Mouse (Mus musculus): Measurements from ENCODE around the gene Trim17. TPM values are rescaled to one million over a fixed set of nuclear protein-coding genes. Genes with fewer than 3 reads are reported as not detected.

The Trim17 gene
- total and polyA plus RNA-seq, 3 experiments: 0.50 to 0.82 TPM; not detected in 1

DNA sequence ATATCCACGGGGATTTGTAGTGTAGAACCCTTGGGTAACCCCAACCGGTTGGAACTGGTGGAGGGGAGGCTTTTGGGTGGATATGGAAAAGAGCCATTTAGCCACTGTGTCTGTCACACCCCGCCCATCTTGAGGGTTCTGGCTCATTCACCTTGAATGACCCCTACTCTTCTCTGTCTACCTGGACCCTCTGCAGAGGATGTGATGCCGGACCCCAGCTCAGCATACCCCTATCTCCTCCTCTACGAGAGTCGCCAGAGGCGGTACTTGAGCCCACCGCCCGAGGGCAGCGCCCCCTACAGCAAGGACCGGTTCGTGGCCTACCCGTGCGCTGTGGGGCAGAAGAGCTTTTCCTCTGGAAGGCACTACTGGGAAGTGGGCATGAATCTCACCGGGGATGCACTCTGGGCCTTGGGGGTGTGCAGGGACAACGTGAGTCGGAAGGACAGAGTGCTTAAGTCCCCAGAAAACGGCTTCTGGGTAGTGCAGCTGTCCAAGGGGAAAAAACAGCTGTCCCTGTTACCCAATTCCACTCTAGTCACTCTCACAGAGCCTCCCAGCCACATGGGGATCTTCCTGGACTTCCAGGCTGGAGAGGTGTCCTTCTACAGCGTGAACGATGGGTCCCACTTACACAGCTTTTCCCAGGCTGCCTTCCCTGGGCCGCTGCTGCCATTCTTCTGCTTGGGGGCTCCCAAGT lies 16.5 kb downstream of the Trim17 start:
- DNase-seq (ENCODE audit: low read depth, low spot score): no peak
- peaks cover 0 to 24% of the 10 kb centered on the region in 2 experiments; a peak in 3 of 4 replicates for H3K4me1 ChIP-seq (ENCODE audit: control insufficient read depth in 1 of 2, insufficient read depth in 2 of 2, low read length in 2 of 2)
- H3K4me3 ChIP-seq (ENCODE audit: control insufficient read depth in 1 of 2, insufficient read depth in 1 of 2, low read depth in 2 of 2, low read length in 2 of 2): no peak overlapping the region
- H3K36me3 ChIP-seq (ENCODE audit: control insufficient read depth in 1 of 2, insufficient read depth in 2 of 2, low read length in 2 of 2): peaks cover 0 to 13% of the 10 kb centered on the region in 2 experiments; a peak in 3 of 4 replicates
- peaks cover 11% of the 10 kb centered on the region for H3K79me2 ChIP-seq (ENCODE audit: control insufficient read depth, insufficient read depth, low read length, poor library complexity)
- H3K9ac ChIP-seq (ENCODE audit: control insufficient read depth, low read depth, low read length, poor library complexity, severe bottlenecking): no peak overlapping the region
- H3K27me3 ChIP-seq (ENCODE audit: control insufficient read depth in 1 of 2, insufficient read depth in 2 of 2, low read length in 2 of 2): no peaks in the 10 kb centered on the region
- H3K27ac ChIP-seq (ENCODE audit: control insufficient read depth, low read depth, low read length): no peak overlapping the region
- H3K9me3 ChIP-seq (replicated peaks; ENCODE audit: insufficient read depth, low read length): no peaks in the 10 kb centered on the region
- TF ChIP-seq USF2 (IDR thresholded peaks at IDR 0.05; ENCODE audit: borderline replicate concordance in 1 of 2, insufficient read depth in 1 of 2, low read depth in 1 of 2, low read length in 2 of 2): no peak
- no peak for TF ChIP-seq ETS1 (IDR thresholded peaks at IDR 0.05; ENCODE audit: low read depth, low read length)
- TF ChIP-seq CTCF (IDR thresholded peaks at IDR 0.05 in 2 of 3, conservative IDR thresholded peaks at IDR 0.05 in 1 of 3; ENCODE audit: control insufficient read depth in 1 of 3, insufficient read depth in 1 of 3, low read depth in 2 of 3, low read length in 3 of 3, poor library complexity in 1 of 3, severe bottlenecking in 1 of 3): peak; percentile 20 to 54 (median 33); a peak in 4 of 6 replicates

DNA sequence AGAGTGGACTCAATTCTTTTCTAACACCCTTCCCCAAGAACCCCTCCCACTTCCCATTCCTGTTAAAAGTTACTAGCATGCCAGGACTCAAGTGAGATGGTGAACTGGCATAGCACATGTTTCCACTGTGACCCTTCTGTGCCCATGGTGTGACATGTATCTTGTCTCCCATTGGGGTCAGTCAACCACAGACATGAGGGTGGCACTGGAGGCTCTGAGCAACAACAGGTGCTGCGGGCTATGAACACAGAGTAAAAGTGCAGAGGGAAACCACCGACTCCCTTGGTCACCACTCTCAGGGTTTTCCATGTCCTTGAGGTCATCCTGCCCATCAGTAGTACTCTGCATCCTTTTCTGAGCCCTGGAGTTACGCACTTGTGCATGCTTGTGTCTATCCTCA lies 17.3 kb downstream of the Trim17 start:
- TF ChIP-seq HCFC1 (IDR thresholded peaks at IDR 0.05; ENCODE audit: low read depth, low read length) (no peak), MEF2A (IDR thresholded peaks at IDR 0.05; ENCODE audit: extremely low read depth, insufficient replicate concordance, low read depth, low read length, poor library complexity, severe bottlenecking) (no peak)
- H3K4me3 ChIP-seq (ENCODE audit: control insufficient read depth in 1 of 2, insufficient read depth in 1 of 2, low read depth in 2 of 2, low read length in 2 of 2): no peak overlapping the region
- no peak overlapping the region for H3K9ac ChIP-seq (ENCODE audit: control insufficient read depth, low read depth, low read length, poor library complexity, severe bottlenecking)
- H3K36me3 ChIP-seq (ENCODE audit: control insufficient read depth in 1 of 2, insufficient read depth in 2 of 2, low read length in 2 of 2): peaks cover 0 to 16% of the 10 kb centered on the region in 2 experiments; a peak in 3 of 4 replicates
- peaks cover 4 to 24% of the 10 kb centered on the region in 2 experiments; a peak in 3 of 4 replicates for H3K4me1 ChIP-seq (ENCODE audit: control insufficient read depth in 1 of 2, insufficient read depth in 2 of 2, low read length in 2 of 2)
- H3K79me2 ChIP-seq (ENCODE audit: control insufficient read depth, insufficient read depth, low read length, poor library complexity): peaks cover 11% of the 10 kb centered on the region
- H3K9me3 ChIP-seq (replicated peaks; ENCODE audit: insufficient read depth, low read length): no peaks in the 10 kb centered on the region
- no peak overlapping the region for H3K27ac ChIP-seq (ENCODE audit: control insufficient read depth, low read depth, low read length)
- DNase-seq (ENCODE audit: low read depth, low spot score): no peak
- H3K27me3 ChIP-seq (ENCODE audit: control insufficient read depth in 1 of 2, insufficient read depth in 2 of 2, low read length in 2 of 2): no peaks in the 10 kb centered on the region

DNA sequence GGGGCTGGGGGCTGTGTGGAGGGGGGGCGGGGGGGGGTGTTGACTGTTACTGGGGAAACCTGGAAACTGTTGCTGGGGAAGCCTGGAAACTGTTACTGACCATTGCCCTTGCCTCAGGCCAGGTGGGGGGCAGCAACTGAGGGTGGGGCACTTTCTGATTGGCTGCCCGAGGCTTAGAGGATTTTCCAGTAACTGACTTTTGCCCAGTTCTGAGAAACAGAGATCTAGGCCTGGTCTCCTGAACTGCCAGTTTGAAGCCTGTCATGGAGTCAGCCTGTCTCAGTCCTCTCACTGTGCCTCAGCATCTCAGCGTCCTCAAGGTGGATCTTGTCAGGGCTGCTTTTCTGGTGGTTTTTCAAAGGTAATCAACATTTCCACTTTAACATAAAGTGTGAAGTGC lies 19.9 kb downstream of the Trim17 start:
- DNase-seq (ENCODE audit: low read depth, low spot score): no peak
- Histone ChIP-seq H3K4me1 (ENCODE audit: control insufficient read depth in 1 of 2, insufficient read depth in 2 of 2, low read length in 2 of 2) (peaks cover 9 to 23% of the 10 kb centered on the region in 2 experiments), H3K9ac (ENCODE audit: control insufficient read depth, low read depth, low read length, poor library complexity, severe bottlenecking) (no peak overlapping the region), H3K79me2 (ENCODE audit: control insufficient read depth, insufficient read depth, low read length, poor library complexity) (peaks cover 37% of the 10 kb centered on the region), H3K27ac (ENCODE audit: control insufficient read depth, low read depth, low read length) (no peak overlapping the region), H3K4me3 (ENCODE audit: control insufficient read depth in 1 of 2, insufficient read depth in 1 of 2, low read depth in 2 of 2, low read length in 2 of 2) (no peak overlapping the region), H3K27me3 (ENCODE audit: control insufficient read depth in 1 of 2, insufficient read depth in 2 of 2, low read length in 2 of 2) (no peaks in the 10 kb centered on the region), H3K36me3 (ENCODE audit: control insufficient read depth in 1 of 2, insufficient read depth in 2 of 2, low read length in 2 of 2) (peaks cover 0 to 19% of the 10 kb centered on the region in 2 experiments; a peak in 3 of 4 replicates), H3K9me3 (replicated peaks; ENCODE audit: insufficient read depth, low read length) (no peaks in the 10 kb centered on the region)
- TF ChIP-seq POLR2AphosphoS5 (IDR thresholded peaks at IDR 0.05; ENCODE audit: borderline replicate concordance, low read depth, low read length) (no peak), ETS1 (IDR thresholded peaks at IDR 0.05; ENCODE audit: low read depth, low read length) (no peak), ELF1 (IDR thresholded peaks at IDR 0.05; ENCODE audit: low read depth, low read length) (no peak), SIN3A (IDR thresholded peaks at IDR 0.05; ENCODE audit: low read length) (no peak), TCF12 (IDR thresholded peaks at IDR 0.05; ENCODE audit: low read depth, low read length) (no peak), USF1 (IDR thresholded peaks at IDR 0.05; ENCODE audit: low read depth, low read length) (no peak), BHLHE40 (IDR thresholded peaks at IDR 0.05; ENCODE audit: borderline replicate concordance, low read depth, low read length) (no peak), NELFE (IDR thresholded peaks at IDR 0.05; ENCODE audit: low read depth, low read length) (no peak), NRF1 (IDR thresholded peaks at IDR 0.05; ENCODE audit: insufficient read depth, low read depth, low read length, poor library complexity, severe bottlenecking) (no peak), USF2 (IDR thresholded peaks at IDR 0.05; ENCODE audit: borderline replicate concordance in 1 of 2, insufficient read depth in 1 of 2, low read depth in 1 of 2, low read length in 2 of 2) (no peak), MAFK (IDR thresholded peaks at IDR 0.05; ENCODE audit: borderline replicate concordance, low read depth, low read length) (no peak), SMC3 (IDR thresholded peaks at IDR 0.05; ENCODE audit: low read depth, low read length) (no peak), EP300 (IDR thresholded peaks at IDR 0.05; ENCODE audit: low read depth in 1 of 2, low read length in 2 of 2) (no peak), MEF2A (IDR thresholded peaks at IDR 0.05; ENCODE audit: extremely low read depth, insufficient replicate concordance, low read depth, low read length, poor library complexity, severe bottlenecking) (no peak), TBP (IDR thresholded peaks at IDR 0.05; ENCODE audit: low read depth, low read length) (no peak), KAT2A (conservative IDR thresholded peaks at IDR 0.05; ENCODE audit: low read depth, low read length) (no peak), POLR2A (IDR thresholded peaks at IDR 0.05; ENCODE audit: control insufficient read depth in 1 of 2, insufficient read depth in 1 of 2, low read depth in 1 of 2, low read length in 2 of 2, poor library complexity in 1 of 2) (no peak), ZKSCAN1 (IDR thresholded peaks at IDR 0.05; ENCODE audit: low read depth, low read length) (no peak), MXI1 (IDR thresholded peaks at IDR 0.05; ENCODE audit: low read depth, low read length) (no peak)

All from MEL (cell line).